Mouse (Mus musculus) liver (tissue): ENCODE data around the gene Gcn1l1.

Experiments
- DNase-seq: peaks from one replicate; pipeline ENCODE4 v3.0.0-alpha.2; 2020; ENCODE audit warnings: mixed read lengths

Gcn1l1 gene

GRCm38 (mm10) chr5:115535635-115536034 lies 29.4 kb upstream of the Gcn1l1 start:
- peak; percentile 59 for DNase-seq

- no peak for DNase-seq
Measured at GRCm38 (mm10) chr5:115538017-115538692, 26.9 kb upstream of the Gcn1l1 start.

GRCm38 (mm10) chr5:115538693-115539043 lies 26.4 kb upstream of the Gcn1l1 start:
- DNase-seq: peak; percentile 89

GRCm38 (mm10) chr5:115542635-115543384 lies 22.2 kb upstream of the Gcn1l1 start:
- DNase-seq: no peak

- DNase-seq: peak; percentile 67
Measured at GRCm38 (mm10) chr5:115543509-115544253, 21.4 kb upstream of the Gcn1l1 start.

GRCm38 (mm10) chr5:115544655-115545185 lies 20.3 kb upstream of the Gcn1l1 start:
- no peak for DNase-seq

GRCm38 (mm10) chr5:115545636-115546035 lies 19.4 kb upstream of the Gcn1l1 start:
- no peak for DNase-seq

GRCm38 (mm10) chr5:115546536-115546935 lies 18.5 kb upstream of the Gcn1l1 start:
- DNase-seq: no peak

- no peak for DNase-seq
Measured at GRCm38 (mm10) chr5:115547014-115547413, 18.0 kb upstream of the Gcn1l1 start.

- no peak for DNase-seq
Measured at GRCm38 (mm10) chr5:115547421-115547820, 17.6 kb upstream of the Gcn1l1 start.

- no peak for DNase-seq
Measured at GRCm38 (mm10) chr5:115548501-115549285, 16.4 kb upstream of the Gcn1l1 start.

GRCm38 (mm10) chr5:115550482-115551005 lies 14.5 kb upstream of the Gcn1l1 start:
- no peak for DNase-seq

- DNase-seq: no peak
Measured at GRCm38 (mm10) chr5:115551386-115551785, 13.7 kb upstream of the Gcn1l1 start.

GRCm38 (mm10) chr5:115551799-115552198 lies 13.3 kb upstream of the Gcn1l1 start:
- DNase-seq: no peak

- no peak for DNase-seq
Measured at GRCm38 (mm10) chr5:115553801-115554420, 11.1 kb upstream of the Gcn1l1 start.

- no peak for DNase-seq
Measured at GRCm38 (mm10) chr5:115554536-115555291, 10.3 kb upstream of the Gcn1l1 start.

GRCm38 (mm10) chr5:115556217-115556616 lies 8.8 kb upstream of the Gcn1l1 start:
- DNase-seq: peak; percentile 78

GRCm38 (mm10) chr5:115558182-115558794 lies 6.8 kb upstream of the Gcn1l1 start:
- no peak for DNase-seq

GRCm38 (mm10) chr5:115559237-115560101 lies 5.6 kb upstream of the Gcn1l1 start, which contains the start of gene Rplp0:
Rplp0 (plus strand) TSS chr5:115559467.
- peak; percentile 99 for DNase-seq
